Mouse (Mus musculus) C2C12 (cell line): ENCODE measurements around the gene Tdrd9. TPM values are rescaled to one million over a fixed set of nuclear protein-coding genes. Genes with fewer than 3 reads are reported as not detected.

ENCODE experiments used
- H3K27me3 ChIP-seq: one replicate; pipeline ENCODE4 v1.6.1; 2011; ENCODE audit not compliant: control insufficient read depth, insufficient read depth, insufficient read length
- H3K36me3 ChIP-seq: one replicate; pipeline ENCODE4 v1.6.1; 2011; ENCODE audit not compliant: control insufficient read depth, insufficient read depth
- H3K4me3 ChIP-seq: one replicate; pipeline ENCODE4 v1.5.1; 2011; ENCODE audit warnings: mild to moderate bottlenecking, control low read depth; ENCODE audit not compliant: poor library complexity, insufficient read depth, severe bottlenecking
- H3K79me2 ChIP-seq: one replicate; pipeline ENCODE4 v1.6.1; 2011; ENCODE audit not compliant: control insufficient read depth, insufficient read depth
- H3K79me3 ChIP-seq: one replicate; pipeline ENCODE4 v1.6.1; 2011; ENCODE audit warnings: low read depth, control low read depth
- H3ac ChIP-seq: one replicate; pipeline ENCODE3; 2011; ENCODE audit warnings: low read depth; ENCODE audit not compliant: control insufficient read depth, insufficient read length
- CEBPB ChIP-seq: IDR thresholded peaks from one replicate; pipeline ENCODE4 v1.6.1; 2011; ENCODE audit warnings: low read depth, mild to moderate bottlenecking, control low read depth, moderate library complexity
- CTCF ChIP-seq: IDR thresholded peaks from one replicate; pipeline ENCODE4 v1.5.1; 2011; ENCODE audit not compliant: control insufficient read depth, insufficient read depth, insufficient read length
- FOSL1 ChIP-seq: IDR thresholded peaks from one replicate; pipeline ENCODE4 v1.8.0; 2011; ENCODE audit warnings: mild to moderate bottlenecking, low read length; ENCODE audit not compliant: poor library complexity, insufficient read depth, severe bottlenecking
- MAX ChIP-seq: IDR thresholded peaks from one replicate; pipeline ENCODE4 v1.6.1; 2011; ENCODE audit warnings: mild to moderate bottlenecking, control low read depth
- MYOD1 ChIP-seq: IDR thresholded peaks from one replicate; pipeline ENCODE4 v1.6.1; 2011; ENCODE audit warnings: low read depth; ENCODE audit not compliant: control insufficient read depth, insufficient read length
- MYOG ChIP-seq: IDR thresholded peaks from one replicate; pipeline ENCODE4 v1.6.1; 2011; ENCODE audit not compliant: control insufficient read depth, insufficient read length; ENCODE audit errors: extremely low read depth
- USF1 ChIP-seq: IDR thresholded peaks from one replicate; pipeline ENCODE4 v1.6.1; 2011; ENCODE audit warnings: low read depth, mild to moderate bottlenecking, control low read depth, moderate library complexity
- microRNA-seq: library from miRNA; unstranded; fragments of <30 nt; microRNA quantifications from one replicate; pipeline ENCODE4, GENCODE M21; 2019; ENCODE audit warnings: borderline microRNAs expressed
- polyA plus RNA-seq: library from polyadenylated mRNA; unstranded; fragments of >200 nt; fragmentation: generic; extraction: Trizol; gene quantifications from one replicate; pipeline ENCODE4 v1.2.1, GENCODE M21; 2012; ENCODE audit warnings: missing spikeins

Gene Tdrd9
- polyA plus RNA-seq, 1 experiment: 0.20 TPM

DNA sequence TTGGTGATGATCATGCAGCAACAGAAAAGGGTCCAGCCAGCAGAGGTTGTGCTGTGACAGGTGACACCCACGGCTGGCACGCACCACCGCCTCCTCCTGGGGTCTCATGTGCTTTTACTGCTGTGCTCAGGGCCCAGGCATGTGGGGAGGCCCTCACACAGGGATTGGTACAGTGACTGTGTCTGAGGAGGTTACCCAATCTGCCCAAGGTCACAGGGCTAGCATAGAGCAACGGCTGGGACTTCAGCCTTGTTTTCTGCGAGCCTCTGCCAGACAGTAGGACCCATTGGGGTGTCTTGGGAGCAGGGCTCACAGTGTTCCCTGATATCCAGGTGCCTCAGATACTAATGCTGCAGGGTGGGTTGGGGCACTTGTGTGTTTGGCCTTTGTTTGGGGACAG, 140.0 kb downstream of the Tdrd9 start:
- Histone ChIP-seq H3K27me3 (peaks cover 69% of the 10 kb centered on the region), H3K36me3 (no peaks in the 10 kb centered on the region), H3K4me3 (no peak overlapping the region), H3K79me3 (no peaks in the 10 kb centered on the region), H3ac (no peak overlapping the region), H3K79me2 (no peaks in the 10 kb centered on the region)
- TF ChIP-seq MYOG (no peak), FOSL1 (no peak), CEBPB (no peak), MYOD1 (no peak), CTCF (no peak), MAX (no peak), USF1 (no peak)

DNA sequence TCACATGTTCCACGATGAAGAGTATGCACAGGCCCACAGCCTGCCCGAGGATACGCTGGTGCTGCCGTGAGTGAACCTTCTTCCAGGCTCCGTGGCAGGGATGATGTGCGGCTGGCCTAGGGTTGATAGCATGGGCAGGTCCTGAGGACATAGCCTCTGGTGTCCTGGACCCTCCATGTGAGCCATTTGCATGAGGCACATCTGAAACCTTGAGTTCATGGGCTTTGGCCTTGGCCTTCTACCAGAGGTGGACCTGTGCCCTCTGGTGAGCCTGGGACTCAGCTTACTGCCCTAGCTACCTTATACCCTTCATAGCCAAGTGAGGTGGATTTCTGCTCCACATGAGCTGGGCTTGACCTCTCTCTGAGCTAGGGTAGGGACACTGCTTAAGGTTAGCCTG, 140.9 kb downstream of the Tdrd9 start:
- Histone ChIP-seq H3ac (no peak overlapping the region), H3K79me2 (no peaks in the 10 kb centered on the region), H3K79me3 (no peaks in the 10 kb centered on the region), H3K27me3 (peaks cover 69% of the 10 kb centered on the region), H3K36me3 (no peaks in the 10 kb centered on the region), H3K4me3 (no peak overlapping the region)
- no peak for TF ChIP-seq MAX
- no peak for TF ChIP-seq USF1
- TF ChIP-seq FOSL1: no peak
- TF ChIP-seq MYOG: no peak
- no peak for TF ChIP-seq MYOD1
- TF ChIP-seq CEBPB: no peak
- TF ChIP-seq CTCF: no peak

DNA sequence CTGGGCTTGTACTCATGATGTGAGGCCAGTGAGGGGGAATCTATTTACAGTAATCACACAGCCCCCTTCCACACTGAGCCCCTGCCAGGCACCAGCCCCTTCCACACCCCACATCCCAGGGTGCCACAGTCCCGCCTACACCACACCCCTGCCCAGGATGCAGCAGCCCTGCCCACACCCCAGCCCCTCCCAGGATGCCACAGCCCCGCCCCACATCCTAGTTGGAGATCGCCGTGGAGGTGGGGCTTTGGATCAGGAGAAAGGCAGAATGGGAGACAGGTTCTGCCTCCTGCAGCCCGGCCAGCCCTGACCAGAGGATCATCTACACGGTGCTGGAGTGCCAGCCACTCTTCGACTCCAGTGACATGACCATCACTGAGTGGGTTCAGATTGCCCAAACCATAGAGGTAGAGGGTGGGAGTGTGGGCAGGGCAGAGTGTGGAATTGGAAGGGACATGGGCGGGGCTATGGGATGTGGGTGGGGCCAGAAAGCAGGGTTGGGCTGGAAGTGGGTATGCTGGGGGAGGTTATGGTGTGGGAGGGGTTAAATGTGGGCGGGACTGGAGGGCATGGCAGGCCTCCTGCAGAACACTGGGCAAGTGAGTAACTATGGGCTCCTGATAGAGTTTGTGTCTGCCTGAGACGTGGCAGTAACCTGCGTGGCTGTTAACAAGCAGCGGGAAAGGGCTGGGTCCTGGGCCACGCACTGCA, 141.5 kb downstream of the Tdrd9 start:
- Histone ChIP-seq H3K4me3 (no peak overlapping the region), H3ac (no peak overlapping the region), H3K36me3 (no peaks in the 10 kb centered on the region), H3K79me3 (no peaks in the 10 kb centered on the region), H3K79me2 (no peaks in the 10 kb centered on the region), H3K27me3 (peaks cover 69% of the 10 kb centered on the region)
- TF ChIP-seq CTCF (no peak), USF1 (no peak), MYOG (no peak), MAX (no peak), CEBPB (no peak), FOSL1 (no peak), MYOD1 (no peak)

DNA sequence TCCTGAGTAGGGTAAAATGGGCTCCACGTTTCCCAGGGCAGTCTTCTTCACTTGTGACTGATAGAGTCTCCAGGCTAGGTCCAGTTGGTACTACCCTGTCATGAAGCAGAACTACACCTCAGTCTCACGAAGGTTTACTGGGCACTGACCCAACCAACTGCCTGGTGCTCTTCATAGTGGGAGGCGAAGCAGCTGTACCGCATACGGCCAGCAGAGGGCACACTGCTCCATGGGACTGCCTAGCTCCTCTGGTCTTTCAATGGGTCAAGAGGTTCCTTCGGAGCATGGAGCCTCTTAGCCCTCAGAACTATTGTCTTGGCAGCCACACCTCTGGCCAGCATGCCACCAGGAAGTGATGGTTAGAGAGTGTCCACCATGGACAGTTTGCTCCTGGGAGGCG, 142.4 kb downstream of the Tdrd9 start:
- TF ChIP-seq CTCF (peak; percentile 65), MAX (no peak), USF1 (no peak), CEBPB (no peak), MYOG (no peak), MYOD1 (no peak), FOSL1 (no peak)
- H3K36me3 ChIP-seq: no peaks in the 10 kb centered on the region
- no peaks in the 10 kb centered on the region for H3K79me3 ChIP-seq

DNA sequence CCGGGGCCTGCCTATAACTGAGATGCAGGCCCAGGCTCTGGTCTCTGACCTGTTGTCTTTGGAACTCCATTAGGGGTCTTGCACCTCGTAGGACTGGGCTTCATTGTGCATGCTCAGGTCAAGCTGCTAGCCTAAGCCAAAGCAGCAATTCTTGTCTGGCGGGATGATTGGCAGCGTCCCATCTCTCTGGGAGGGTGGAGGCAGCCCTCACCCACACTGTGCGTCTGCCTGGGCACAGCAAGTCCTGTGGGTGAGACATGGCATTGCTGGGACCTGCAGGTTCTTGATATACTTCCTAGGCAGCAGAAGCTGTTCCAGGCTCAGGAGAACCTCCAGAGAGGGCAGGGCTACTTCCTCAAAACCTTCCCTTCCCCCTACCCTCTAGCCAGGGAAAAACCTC, 145.6 kb downstream of the Tdrd9 start:
- H3ac ChIP-seq: no peak overlapping the region
- peaks cover 69% of the 10 kb centered on the region for H3K27me3 ChIP-seq
- H3K4me3 ChIP-seq: no peak overlapping the region
- H3K79me3 ChIP-seq: no peaks in the 10 kb centered on the region
- H3K79me2 ChIP-seq: no peaks in the 10 kb centered on the region
- H3K36me3 ChIP-seq: no peaks in the 10 kb centered on the region
- TF ChIP-seq FOSL1: no peak
- no peak for TF ChIP-seq CTCF
- TF ChIP-seq MAX: no peak
- TF ChIP-seq MYOG: no peak
- no peak for TF ChIP-seq MYOD1
- TF ChIP-seq USF1: no peak

More for the DNA sequence above, 142.4 kb downstream of the Tdrd9 start:
- Histone ChIP-seq H3ac (no peak overlapping the region), H3K79me2 (no peaks in the 10 kb centered on the region), H3K27me3 (peaks cover 72% of the 10 kb centered on the region), H3K4me3 (no peak overlapping the region)

DNA sequence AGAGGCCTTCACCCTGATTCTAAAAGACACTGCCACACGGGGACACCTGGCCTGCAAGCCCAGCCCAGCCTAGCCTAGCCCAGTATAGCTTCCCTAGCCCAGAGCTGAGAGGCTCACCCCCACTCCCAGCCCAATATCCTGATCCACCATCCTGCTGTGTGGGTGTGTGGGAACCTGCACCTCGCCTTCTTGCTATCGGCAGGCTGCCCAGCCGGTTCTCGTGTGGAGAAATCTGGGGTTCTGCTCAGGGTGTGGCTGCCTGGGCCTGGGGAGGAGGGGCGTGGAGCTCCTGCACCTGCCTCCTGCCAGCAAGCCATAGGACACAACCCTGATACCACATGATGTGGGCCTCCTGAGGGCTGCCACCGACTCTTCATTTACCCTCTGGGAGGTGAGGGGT, 146.3 kb downstream of the Tdrd9 start:
- H3K79me2 ChIP-seq: no peaks in the 10 kb centered on the region
- H3K36me3 ChIP-seq: no peaks in the 10 kb centered on the region
- no peak overlapping the region for H3K4me3 ChIP-seq
- H3K79me3 ChIP-seq: no peaks in the 10 kb centered on the region
- no peak for TF ChIP-seq MAX
- no peak for TF ChIP-seq MYOG
- TF ChIP-seq USF1: no peak
- no peak for TF ChIP-seq MYOD1
- TF ChIP-seq CTCF: no peak
- no peak for TF ChIP-seq FOSL1
- TF ChIP-seq CEBPB: no peak
- H3ac ChIP-seq: no peak overlapping the region
- peaks cover 72% of the 10 kb centered on the region for H3K27me3 ChIP-seq

Small RNAs within 50 kb of the gene (microRNA-seq; reads per million reads assigned to microRNA genes)
- not detected for gene Mir3073a
- not detected for gene Mir3073b

Other genes with a start within 250 kb of the Tdrd9 start
- gene Klc1, start 212.7 kb upstream of the Tdrd9 start, polyA plus RNA-seq: 116 TPM
- 4.8 TPM for gene Xrcc3, start 157.7 kb upstream of the Tdrd9 start, polyA plus RNA-seq
- 40.0 TPM for gene Zfyve21, start 157.4 kb upstream of the Tdrd9 start, polyA plus RNA-seq
- 4.8 TPM for gene Ppp1r13b, start 63.4 kb upstream of the Tdrd9 start, polyA plus RNA-seq
- gene Atp5mpl, start 4.6 kb upstream of the Tdrd9 start, polyA plus RNA-seq: 608 TPM
- not detected for gene Rd3l, start 9.8 kb downstream of the Tdrd9 start, polyA plus RNA-seq
- gene Aspg, start 135.1 kb downstream of the Tdrd9 start, polyA plus RNA-seq: 0.13 TPM
- gene Kif26a, start 174.6 kb downstream of the Tdrd9 start, polyA plus RNA-seq: not detected